9 mouse cellular contexts compared by ENCODE assay signal in the genomic region with DNA sequence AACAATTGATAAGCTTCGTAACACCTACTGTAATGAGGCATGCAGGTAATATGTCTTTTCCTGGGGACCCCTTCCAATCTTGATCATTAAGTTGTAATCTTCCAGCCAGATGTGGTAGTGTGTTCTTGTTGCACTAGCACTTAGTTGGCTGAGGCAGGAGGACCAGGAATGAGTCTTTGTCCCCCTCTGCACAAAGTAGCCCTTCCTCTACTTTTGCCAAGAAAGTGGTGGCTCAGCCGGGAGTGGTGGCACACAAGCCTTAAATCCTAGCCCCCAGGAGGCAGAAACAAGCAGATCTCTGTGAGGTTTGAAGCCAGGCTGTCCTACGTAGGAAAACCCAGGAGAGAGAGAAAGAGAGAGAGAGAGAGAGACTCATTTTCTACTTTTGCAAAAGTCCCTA. TPM values are rescaled to one million over a fixed set of nuclear protein-coding genes. Genes with fewer than 3 reads are reported as not detected.
A peak's percentile ranks its signal among the peaks of the same experiment; 100 is the strongest.
DNase-seq lines count a peak whose midpoint lies in the region; ATAC-seq lines count a peak whose summit lies in the region.
"Had no signal": no experiment of that assay in that cellular context is flagged by ENCODE, and none has a peak within 500 bp of the region (broad histone marks: within the 10 kb centered on the region; RNA-seq: fewer than 3 reads in every experiment).

No protein-coding gene starts in this region.

- intact Hi-C loops in heart, postnatal 36 days (cut with DNase I), result loop anchor here (1.0 kb wide), 1 partner anchor 16 kb away; no protein-coding TSS in a partner anchor

- ATAC-seq in heart, embryonic 15.5 days (replicated peaks; ENCODE audit: insufficient number of reproducible peaks, insufficient read depth, low FRiP score, low read depth), result no peak
- no peak for ATAC-seq in hindbrain, embryonic 13.5 days (ENCODE audit: low FRiP score)
- ATAC-seq in midbrain, embryonic 11.5 days (ENCODE audit: low FRiP score), result no peak

- 79% methylated on average over 3 of the region's 3 CpGs for WGBS in heart, embryonic 15.5 days
- WGBS in hindbrain, embryonic 13.5 days, result 33% methylated on average over 3 of the region's 3 CpGs
- WGBS in midbrain, embryonic 11.5 days, result 34% methylated on average over 3 of the region's 3 CpGs

- peaks cover 55% of the 10 kb centered on the region for H3K4me1 ChIP-seq in heart, embryonic 15.5 days (replicated peaks)
- H3K4me1 ChIP-seq in brown adipose tissue, adult 24 weeks (ENCODE audit: control insufficient read depth, insufficient read depth, insufficient read length, low read length), result peaks cover 59% of the 10 kb centered on the region
- peaks cover 75% of the 10 kb centered on the region for H3K4me1 ChIP-seq in hindbrain, embryonic 13.5 days (replicated peaks)
- H3K4me1 ChIP-seq in midbrain, embryonic 11.5 days (ENCODE audit: control insufficient read depth, insufficient read depth, low read length), result peaks cover 61% of the 10 kb centered on the region

- DNase-seq in heart, postnatal 36 days, result no peak
- no peak for DNase-seq in midbrain, embryonic 11.5 days (ENCODE audit: low spot score, missing footprints)
- no peak for DNase-seq in layer of hippocampus, adult 18-20 months (ENCODE audit: low spot score in 2 of 2)
- DNase-seq in frontal cortex, postnatal 36 days (ENCODE audit: low spot score in 2 of 2), result no peak
- DNase-seq in frontal cortex, adult 2 months (ENCODE audit: extremely low spot score in 1 of 2, low spot score in 1 of 2), result no peak

- no peaks in the 10 kb centered on the region for H3K36me3 ChIP-seq in heart, embryonic 15.5 days
- H3K36me3 ChIP-seq in hindbrain, embryonic 13.5 days, result no peaks in the 10 kb centered on the region
- H3K36me3 ChIP-seq in midbrain, embryonic 11.5 days (ENCODE audit: control insufficient read depth, insufficient read depth, low read length), result no peaks in the 10 kb centered on the region

- H3K27ac ChIP-seq in heart, embryonic 15.5 days, result peak overlapping the region; percentile 99
- 0 out of 2 replicates have a peak overlapping the region, but pooled peaks have one; percentile 10 for H3K27ac ChIP-seq in brown adipose tissue, adult 24 weeks (replicated peaks; ENCODE audit: low read depth, low read length)
- peak overlapping the region; percentile 96 for H3K27ac ChIP-seq in hindbrain, embryonic 13.5 days
- H3K27ac ChIP-seq in midbrain, embryonic 11.5 days (ENCODE audit: low read depth, low read length), result peak overlapping the region; percentile 100

- H3K9me3 ChIP-seq in heart, embryonic 15.5 days (replicated peaks), result no peaks in the 10 kb centered on the region
- H3K9me3 ChIP-seq in hindbrain, embryonic 13.5 days, result no peaks in the 10 kb centered on the region
- H3K9me3 ChIP-seq in midbrain, embryonic 11.5 days (ENCODE audit: control insufficient read depth, low read length), result no peaks in the 10 kb centered on the region

- no peak overlapping the region for H3K9ac ChIP-seq in heart, embryonic 15.5 days
- no peak overlapping the region for H3K9ac ChIP-seq in hindbrain, embryonic 13.5 days
- peak overlapping the region; percentile 62 for H3K9ac ChIP-seq in midbrain, embryonic 11.5 days (ENCODE audit: low read length)

- no peak overlapping the region for H3K4me3 ChIP-seq in heart, embryonic 15.5 days
- H3K4me3 ChIP-seq in brown adipose tissue, adult 24 weeks (ENCODE audit: insufficient read depth, low read depth, low read length), result no peak overlapping the region
- H3K4me3 ChIP-seq in hindbrain, embryonic 13.5 days, result no peak overlapping the region
- no peak overlapping the region for H3K4me3 ChIP-seq in midbrain, embryonic 11.5 days (ENCODE audit: low read depth, low read length)

- no peaks in the 10 kb centered on the region for H3K27me3 ChIP-seq in heart, embryonic 15.5 days
- H3K27me3 ChIP-seq in hindbrain, embryonic 13.5 days, result no peaks in the 10 kb centered on the region
- H3K27me3 ChIP-seq in midbrain, embryonic 11.5 days (ENCODE audit: control insufficient read depth, insufficient read depth, low read length), result no peaks in the 10 kb centered on the region

- no peak overlapping the region for H3K4me2 ChIP-seq in heart, embryonic 15.5 days
- H3K4me2 ChIP-seq in hindbrain, embryonic 13.5 days, result no peak overlapping the region
- peak overlapping the region; percentile 57 for H3K4me2 ChIP-seq in midbrain, embryonic 11.5 days

RNA-seq across cellular contexts. Expression of gene Btg2, which starts 17.0 kb away (rescaled TPM):
- 36.9 and 45.4 TPM in 2 replicates for polyA plus RNA-seq in heart, embryonic 15.5 days (2015; fragmentation: Nextera tagmentation; extraction: Ambion mirVana)
- total RNA-seq in heart, postnatal 36 days (2021), result 10 to 100 TPM; 26.6 to 61.0 TPM
- 16.6 and 53.4 TPM in 2 replicates for polyA plus RNA-seq in brown adipose tissue, adult 24 weeks (2012; ENCODE audit: insufficient read depth, insufficient read length, missing spikeins)
- polyA plus RNA-seq in hindbrain, embryonic 13.5 days (2015; fragmentation: Nextera tagmentation; extraction: Ambion mirVana), result 57.4 and 63.4 TPM in 2 replicates
- polyA plus RNA-seq in midbrain, embryonic 11.5 days (2014; fragmentation: Nextera tagmentation; extraction: Ambion mirVana), result 150 and 153 TPM in 2 replicates
- total RNA-seq in layer of hippocampus, adult 18-20 months (2021), result 10 to 100 TPM; 16.6 to 24.9 TPM
- polyA plus RNA-seq in frontal cortex, adult 2 months (2012; rRNA removed), result 18.8 and 32.5 TPM in 2 replicates

RNA-seq across cellular contexts. Expression of gene Fmod, which starts 24.9 kb away (rescaled TPM):
- 23.3 and 32.3 TPM in 2 replicates for polyA plus RNA-seq in heart, embryonic 15.5 days (2015; fragmentation: Nextera tagmentation; extraction: Ambion mirVana)
- total RNA-seq in heart, postnatal 36 days (2021), result 10 to 100 TPM in 1 of 2 experiments, 1 to 10 TPM in 1; 8.6 to 13.2 TPM
- 0.38 and 0.55 TPM in 2 replicates for polyA plus RNA-seq in brown adipose tissue, adult 24 weeks (2012; ENCODE audit: insufficient read depth, insufficient read length, missing spikeins)
- 7.3 and 7.6 TPM in 2 replicates for polyA plus RNA-seq in hindbrain, embryonic 13.5 days (2015; fragmentation: Nextera tagmentation; extraction: Ambion mirVana)
- polyA plus RNA-seq in midbrain, embryonic 11.5 days (2014; fragmentation: Nextera tagmentation; extraction: Ambion mirVana), result 5.7 and 6.8 TPM in 2 replicates
- 1 to 10 TPM; 3.9 to 5.2 TPM for total RNA-seq in layer of hippocampus, adult 18-20 months (2021)
- 9.1 and 16.2 TPM in 2 replicates for polyA plus RNA-seq in frontal cortex, adult 2 months (2012; rRNA removed)

RNA-seq across cellular contexts. Expression of gene Chit1, which starts 49.1 kb away (rescaled TPM):
- polyA plus RNA-seq in heart, embryonic 15.5 days (2015; fragmentation: Nextera tagmentation; extraction: Ambion mirVana), result 0.42 TPM in 2 replicates
- not detected for total RNA-seq in heart, postnatal 36 days (2021)
- not detected in 2 replicates for polyA plus RNA-seq in brown adipose tissue, adult 24 weeks (2012; ENCODE audit: insufficient read depth, insufficient read length, missing spikeins)
- 0.30 and 0.35 TPM in 2 replicates for polyA plus RNA-seq in hindbrain, embryonic 13.5 days (2015; fragmentation: Nextera tagmentation; extraction: Ambion mirVana)
- not detected in 2 replicates for polyA plus RNA-seq in midbrain, embryonic 11.5 days (2014; fragmentation: Nextera tagmentation; extraction: Ambion mirVana)
- under 1 TPM in 1 of 2 experiments, not detected in 1; 0.17 TPM for total RNA-seq in layer of hippocampus, adult 18-20 months (2021)
- 0.22 and 0.23 TPM in 2 replicates for polyA plus RNA-seq in frontal cortex, adult 2 months (2012; rRNA removed)
- total RNA-seq: adrenal gland, postnatal 4 days had no signal

Comparison
In these comparisons a context has a peak if more than half of its experiments do, and no peak if none do; other contexts are left out.
1. H3K27ac ChIP-seq: peak in every context shown above with its lines; median percentile 100 in midbrain, embryonic 11.5 days; 99 in heart, embryonic 15.5 days; 96 in hindbrain, embryonic 13.5 days; 10 in brown adipose tissue, adult 24 weeks.